Mouse (Mus musculus) thymus, postnatal 0 days (tissue): ENCODE results near the gene Gm6904. TPM values are rescaled to one million over a fixed set of nuclear protein-coding genes. Genes with fewer than 3 reads are reported as not detected.

Experiments used
- polyA plus RNA-seq: library from polyadenylated mRNA; unstranded; fragments of >200 nt; fragmentation: Nextera tagmentation; extraction: Ambion mirVana; gene quantifications from 2 replicates; pipeline ENCODE4 v1.2.1, GENCODE M21; 2015

Gm6904 gene
- polyA plus RNA-seq, 1 experiment from 2014 or later, result not detected

Other genes starting within 250 kb of the Gm6904 start
- gene 1700129C05Rik, start 117.3 kb downstream of the Gm6904 start, polyA plus RNA-seq, result not detected in 2 replicates
- gene Gm5142, start 81.5 kb downstream of the Gm6904 start, polyA plus RNA-seq, result not detected in 2 replicates
- gene Rcbtb1, start 59.0 kb downstream of the Gm6904 start, polyA plus RNA-seq, result 18.6 and 25.6 TPM in 2 replicates
- gene Phf11a, start 37.3 kb upstream of the Gm6904 start, polyA plus RNA-seq, result 0.62 and 1.0 TPM in 2 replicates
- 6.6 and 7.0 TPM in 2 replicates for gene Phf11b, start 81.1 kb upstream of the Gm6904 start, polyA plus RNA-seq
- 12.8 and 15.9 TPM in 2 replicates for gene Phf11d, start 105.3 kb upstream of the Gm6904 start, polyA plus RNA-seq
- 4.2 and 5.8 TPM in 2 replicates for gene Phf11c, start 135.2 kb upstream of the Gm6904 start, polyA plus RNA-seq
- 14.2 and 14.6 TPM in 2 replicates for gene Setdb2, start 180.7 kb upstream of the Gm6904 start, polyA plus RNA-seq
- 29.3 and 31.8 TPM in 2 replicates for gene Cab39l, start 180.8 kb upstream of the Gm6904 start, polyA plus RNA-seq